Mouse (Mus musculus): ENCODE measurements around the gene Galnt10.

GRCm38 (mm10) chr11:57687258-57687657, 42.0 kb downstream of the Galnt10 start:
- no peak for TF ChIP-seq CTCF (IDR thresholded peaks at IDR 0.05)
- no peak for TF ChIP-seq EP300 (IDR thresholded peaks at IDR 0.05; ENCODE audit: insufficient read depth, low read depth, low read length)

All from heart, adult 2 months (tissue).